Mouse (Mus musculus) lung, adult 2 months (tissue): ENCODE results near the gene Fgf12. TPM values are rescaled to one million over a fixed set of nuclear protein-coding genes. Genes with fewer than 3 reads are reported as not detected.

Source experiments
- DNase-seq: peaks from one replicate; pipeline ENCODE4 v3.0.0; 2022
- H3K4me1 ChIP-seq: fragments of 200-500 bp; 2 replicates; pipeline ENCODE4 v1.6.1; 2011; ENCODE audit warnings: low read length; ENCODE audit not compliant: control insufficient read depth, insufficient read depth
- H3K4me3 ChIP-seq: fragments of 200-500 bp; replicated peaks from 2 replicates; pipeline ENCODE3; 2011; ENCODE audit warnings: low read depth, mild to moderate bottlenecking, control low read depth, low read length; ENCODE audit errors: extremely low read depth
- CTCF ChIP-seq: fragments of 200-500 bp; IDR thresholded peaks from 2 replicates; pipeline ENCODE4 v1.5.1; 2011; ENCODE audit warnings: mild to moderate bottlenecking, low read length, control low read depth; ENCODE audit not compliant: insufficient read depth
- POLR2A ChIP-seq: fragments of 200-500 bp; IDR thresholded peaks from 2 replicates; pipeline ENCODE4 v1.6.1; 2011; ENCODE audit warnings: low read depth, mild to moderate bottlenecking, control low read depth, low read length, borderline replicate concordance; ENCODE audit errors: extremely low read depth
- WGBS: fragments of 180-500 bp; shearing (Covaris S2); methylation state at CpG from one replicate; pipeline ENCODE4 v1.1.7; 2018; 5-methylcytosine and 5-hydroxymethylcytosine counted together
- polyA plus RNA-seq: library from polyadenylated mRNA; depleted of rRNA; stranded (reverse); fragments of >200 nt; gene quantifications from 2 replicates; pipeline ENCODE4 v1.2.3, GENCODE M21; 2012

Gene Fgf12
- polyA plus RNA-seq, 1 experiment: 0.95 TPM

DNA sequence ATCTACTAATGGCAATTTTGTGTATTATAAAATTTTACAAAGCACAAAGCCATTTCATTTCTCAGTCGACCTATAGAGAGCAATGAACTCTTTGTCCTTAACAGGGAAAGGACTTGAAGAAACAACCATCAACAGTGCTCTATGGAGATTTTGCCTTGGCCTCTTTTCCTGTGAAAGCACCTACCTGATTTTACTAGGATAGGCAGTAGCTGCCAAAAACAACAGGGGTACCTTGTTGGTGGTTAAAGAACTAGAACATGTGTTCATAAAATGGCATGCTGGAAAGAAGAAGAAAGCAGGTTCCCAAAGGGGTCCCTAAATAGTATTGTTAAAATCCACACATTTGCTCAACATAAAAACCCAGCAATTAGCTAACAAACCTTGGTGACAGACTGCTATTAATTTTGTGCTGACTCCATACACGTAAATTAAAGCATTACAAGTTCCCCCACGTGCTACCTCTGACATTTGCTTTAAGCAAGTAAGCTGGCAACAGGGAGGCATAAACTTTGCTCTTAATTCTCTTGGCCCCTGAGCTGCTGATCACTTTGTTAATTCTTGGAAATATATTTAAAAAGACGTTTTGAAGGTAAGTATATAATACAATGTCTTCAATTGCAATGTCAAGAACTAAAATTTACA lies 463.1 kb downstream of the Fgf12 start:
- no peak for DNase-seq
- Histone ChIP-seq H3K4me3 (no peak overlapping the region), H3K4me1 (no peaks in the 10 kb centered on the region)
- TF ChIP-seq CTCF (no peak), POLR2A (no peak)
- 55% methylated on average over 4 of the region's 4 CpGs for WGBS

DNA sequence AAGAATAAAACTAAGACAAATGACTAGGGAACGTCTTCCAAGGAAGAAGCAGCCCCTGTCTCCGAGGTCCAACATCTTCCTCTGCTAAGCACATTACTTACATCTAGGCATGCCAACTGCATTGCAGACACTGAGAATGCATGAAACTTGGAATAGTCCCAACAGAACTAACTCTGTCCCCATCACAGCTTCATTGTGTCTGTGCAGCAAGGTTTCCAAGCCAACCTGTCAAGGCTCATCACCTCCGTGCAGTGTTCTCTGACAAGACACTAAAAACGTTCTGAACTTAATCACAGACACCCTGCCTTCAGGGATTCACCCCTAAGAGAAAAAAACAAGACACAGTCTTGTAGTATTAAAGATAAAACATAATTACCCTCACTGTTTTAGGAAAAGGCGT lies 495.0 kb downstream of the Fgf12 start:
- 65% methylated on average over 5 of the region's 5 CpGs for WGBS
- DNase-seq: no peak
- Histone ChIP-seq H3K4me1 (no peaks in the 10 kb centered on the region), H3K4me3 (no peak overlapping the region)
- TF ChIP-seq CTCF (no peak), POLR2A (no peak)

DNA sequence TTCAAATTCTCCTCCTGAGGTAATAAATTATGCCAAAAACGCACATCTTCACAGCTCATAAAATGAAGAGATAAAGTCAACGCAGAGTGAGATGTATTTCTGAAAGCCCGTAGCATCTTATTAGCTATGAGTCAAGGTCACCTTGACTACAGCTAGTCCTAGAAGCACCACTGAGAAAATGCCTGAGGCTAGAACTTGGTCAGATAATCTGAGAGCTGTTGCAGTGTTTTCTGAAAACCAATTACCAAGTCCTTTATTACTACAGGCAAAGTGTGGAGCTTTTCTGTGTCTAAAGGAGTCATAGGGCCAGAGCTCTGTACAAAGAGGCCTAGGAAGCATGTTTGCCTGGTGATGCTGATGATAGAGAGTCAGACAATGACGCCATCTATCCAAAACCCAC lies 498.6 kb downstream of the Fgf12 start:
- Histone ChIP-seq H3K4me1 (no peaks in the 10 kb centered on the region), H3K4me3 (no peak overlapping the region)
- DNase-seq: no peak
- no peak for TF ChIP-seq CTCF
- WGBS: 80% methylated on average over 4 of the region's 4 CpGs

DNA sequence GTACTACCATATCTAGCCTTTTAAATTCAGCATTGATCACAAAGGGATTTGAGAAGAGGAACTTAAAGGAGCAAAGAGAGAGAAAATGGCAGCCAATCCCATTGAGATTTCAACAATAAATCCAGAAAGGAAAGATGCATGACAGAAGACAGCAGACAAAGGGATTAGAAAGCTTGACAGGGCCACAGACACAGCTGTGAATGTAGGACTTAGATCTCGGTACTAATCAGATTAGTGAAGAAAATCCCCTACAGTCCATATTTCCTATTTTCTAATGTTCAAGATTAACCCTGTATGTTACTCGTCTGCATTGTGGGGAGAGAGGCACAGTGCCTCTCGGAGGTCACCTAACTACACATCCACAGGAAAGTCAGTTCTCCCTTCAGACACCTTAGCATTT lies 500.9 kb downstream of the Fgf12 start:
- TF ChIP-seq CTCF (no peak), POLR2A (no peak)
- WGBS: 73% methylated on average over 3 of the region's 3 CpGs
- no peak for DNase-seq

DNA sequence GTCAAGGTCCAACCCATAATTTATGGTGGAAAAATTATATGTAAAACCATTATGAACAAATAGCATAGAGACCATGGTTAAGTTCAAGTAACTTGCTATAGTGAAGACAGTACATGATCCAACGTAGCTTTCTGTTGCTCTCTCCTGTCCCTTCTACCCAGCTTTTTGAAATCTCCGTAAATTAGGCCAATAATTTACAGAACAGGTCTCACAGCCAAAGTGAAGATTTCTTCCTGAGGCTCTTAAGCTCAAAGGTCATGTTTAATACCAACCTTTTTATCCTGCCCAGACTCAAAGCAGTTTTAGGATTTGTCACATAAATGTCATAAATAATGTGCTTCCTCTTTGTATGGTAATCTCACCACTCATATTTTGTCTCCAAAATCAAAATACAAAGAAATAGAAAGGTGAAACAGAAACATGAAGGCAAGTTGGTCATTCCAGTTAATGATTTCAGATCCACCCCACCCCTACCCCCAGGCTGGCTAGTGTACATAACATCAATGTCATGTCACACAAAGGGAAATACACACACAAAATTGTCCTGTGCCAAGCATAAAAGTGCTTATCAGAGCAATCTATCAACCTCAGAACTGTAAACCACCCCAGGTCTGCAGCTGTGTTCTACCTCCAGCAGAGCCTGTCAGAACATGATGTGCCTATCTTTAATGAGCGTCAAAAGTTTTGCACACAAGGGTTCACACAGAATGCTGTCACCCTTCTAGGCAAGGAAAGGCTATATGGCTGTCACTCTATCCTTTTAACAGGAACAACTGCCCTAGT lies 509.8 kb downstream of the Fgf12 start:
- no peaks in the 10 kb centered on the region for H3K4me1 ChIP-seq
- no peak overlapping the region for H3K4me3 ChIP-seq
- no peak for DNase-seq
- no peak for TF ChIP-seq CTCF
- no peak for TF ChIP-seq POLR2A
- 70% methylated on average over 3 of the region's 3 CpGs for WGBS

More for the DNA sequence above, 500.9 kb downstream of the Fgf12 start:
- Histone ChIP-seq H3K4me3 (no peak overlapping the region), H3K4me1 (no peaks in the 10 kb centered on the region)

DNA sequence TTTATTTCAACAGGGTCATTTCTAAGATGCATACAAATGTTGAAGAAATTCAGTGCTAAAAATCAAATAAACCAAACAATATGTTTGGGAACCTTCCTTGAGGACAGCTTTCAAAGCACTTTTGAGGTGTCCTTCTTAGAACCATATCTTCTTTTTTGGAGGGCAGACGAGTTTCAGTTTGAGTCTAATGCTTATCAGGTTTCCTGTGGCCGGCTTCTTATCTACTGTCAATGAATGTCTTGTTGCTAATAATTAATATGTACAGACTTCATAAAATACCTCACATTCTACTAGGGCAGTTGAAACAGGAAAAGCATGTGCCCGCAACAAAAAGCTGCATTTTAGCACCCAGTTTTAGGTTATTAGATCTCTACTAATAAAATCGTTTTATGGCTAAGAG lies 513.5 kb downstream of the Fgf12 start:
- Histone ChIP-seq H3K4me1 (no peaks in the 10 kb centered on the region), H3K4me3 (no peak overlapping the region)
- TF ChIP-seq POLR2A (no peak), CTCF (no peak)
- no peak for DNase-seq
- WGBS: 58% methylated on average over 4 of the region's 4 CpGs

DNA sequence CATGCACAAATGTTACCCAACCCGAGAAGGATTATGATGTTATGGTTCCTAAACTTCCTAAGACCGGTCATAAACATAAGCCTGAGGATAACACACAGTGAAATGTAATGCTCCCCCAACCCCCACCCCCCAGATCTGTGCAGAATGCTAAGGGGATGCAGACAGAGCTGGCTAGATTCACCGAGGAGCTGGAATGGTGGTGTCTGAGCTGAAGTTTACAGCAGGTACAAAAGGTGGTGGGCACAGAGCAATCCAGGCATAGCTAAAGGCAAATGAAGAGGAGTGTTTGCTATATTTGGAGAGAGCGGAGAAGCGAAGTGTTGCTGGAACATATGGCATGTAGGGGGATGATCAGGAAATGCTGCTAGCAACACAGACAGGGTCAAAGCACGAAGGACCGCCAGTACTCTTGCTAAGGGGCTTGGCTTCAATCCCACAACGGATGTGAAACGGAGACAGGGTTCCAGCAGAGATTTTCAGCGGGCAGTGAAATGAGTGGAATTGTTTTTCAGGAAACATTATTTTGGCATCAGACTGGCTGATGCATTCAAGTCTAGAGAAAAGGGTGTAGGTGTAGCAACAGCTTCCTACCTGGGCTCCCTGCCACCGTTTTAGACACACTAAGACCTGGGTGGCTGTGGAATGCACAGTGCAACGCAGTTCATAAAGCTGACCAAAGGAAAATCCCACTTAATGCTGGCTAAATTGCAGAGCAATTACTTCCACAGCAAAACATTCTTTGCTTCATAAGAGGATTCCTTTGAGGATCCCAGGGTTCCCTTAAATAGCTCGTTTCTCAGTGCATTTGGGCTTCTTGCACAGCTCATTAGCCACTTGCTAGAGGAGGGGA lies 514.6 kb downstream of the Fgf12 start:
- TF ChIP-seq POLR2A: no peak
- no peak for TF ChIP-seq CTCF
- H3K4me1 ChIP-seq: no peaks in the 10 kb centered on the region
- no peak for DNase-seq
- H3K4me3 ChIP-seq: no peak overlapping the region
- 50% methylated on average over 13 of the region's 13 CpGs for WGBS

DNA sequence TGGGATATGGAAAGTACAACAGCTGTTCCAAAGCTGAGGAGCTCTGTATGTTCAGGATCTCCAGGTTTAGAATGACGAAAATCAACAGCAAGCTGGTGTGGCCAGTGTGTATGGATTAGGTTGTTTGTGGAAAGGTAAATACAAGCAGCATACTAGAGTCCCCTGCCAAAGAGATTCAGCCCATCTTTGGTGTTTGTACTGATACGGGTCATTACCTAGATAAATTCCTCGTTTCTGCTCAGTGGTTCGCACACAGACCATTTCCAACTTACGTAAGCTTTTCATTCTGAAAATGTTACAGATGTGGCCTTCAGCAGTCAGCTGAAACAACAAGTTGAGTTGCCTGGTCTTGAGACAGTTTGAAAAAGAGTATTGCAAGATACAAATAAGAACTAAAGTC lies 536.9 kb downstream of the Fgf12 start:
- DNase-seq: no peak
- no peaks in the 10 kb centered on the region for H3K4me1 ChIP-seq
- WGBS: 73% methylated on average over 5 of the region's 5 CpGs
- H3K4me3 ChIP-seq: no peak overlapping the region
- no peak for TF ChIP-seq CTCF
- TF ChIP-seq POLR2A: no peak

DNA sequence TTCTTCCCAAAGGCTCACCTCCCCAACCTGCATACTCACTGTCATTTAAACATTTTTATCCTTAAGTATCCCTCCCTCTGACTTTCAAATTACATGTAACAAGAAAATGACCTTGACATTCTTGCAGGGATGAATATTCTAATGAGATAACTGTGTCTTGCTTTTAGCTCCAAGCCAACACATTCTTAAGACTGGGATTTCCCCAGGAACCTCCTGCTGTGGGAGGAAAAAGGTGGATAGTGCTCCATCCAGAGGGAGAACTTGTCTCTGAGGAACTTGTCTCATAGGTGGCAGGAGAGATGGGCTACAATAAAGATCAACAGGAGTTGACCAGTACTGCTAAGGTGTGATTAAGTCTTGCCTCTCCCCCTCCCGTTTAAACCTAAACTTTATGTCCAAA lies 540.5 kb downstream of the Fgf12 start:
- WGBS: 58% methylated on average over 1 of the region's 1 CpGs
- Histone ChIP-seq H3K4me1 (no peaks in the 10 kb centered on the region), H3K4me3 (no peak overlapping the region)
- TF ChIP-seq POLR2A (no peak), CTCF (no peak)
- DNase-seq: no peak
